Comparison of ENCODE assay signal across 21 mouse cellular contexts in genomic region chr10:83964838-83965237, GRCm38 (mm10).
DNase-seq lines count a peak whose midpoint lies in the region; ATAC-seq and TF ChIP-seq lines count a peak whose summit lies in the region.
"Had no signal": no experiment of that assay in that cellular context is flagged by ENCODE, and none has a peak within 500 bp of the region (broad histone marks: within the 10 kb centered on the region; RNA-seq: fewer than 3 reads in every experiment).

No protein-coding gene starts in this region.

- DNase-seq in hindbrain, postnatal 0 days (ENCODE audit: low spot score): no peak
- DNase-seq in neural tube, embryonic 10.5 days (ENCODE audit: extremely low spot score, low spot score): no peak
- DNase-seq in frontal cortex, adult 2 months (ENCODE audit: extremely low spot score in 1 of 2, low spot score in 1 of 2): no peak
- no peak for DNase-seq in testis, postnatal 10 days (ENCODE audit: low spot score)
- DNase-seq: adrenal gland, adult 8-10 months; cerebellum, adult 18-20 months; cerebellum, postnatal 14 days; kidney, adult 2 months; kidney, postnatal 36 days; liver, embryonic 13.5 days; lung, adult 2 months; lung, postnatal 14 days; right cerebral cortex, postnatal 25 days; spleen, adult 18-20 months had no signal

- no peaks in the 10 kb centered on the region for H3K27me3 ChIP-seq in hindbrain, embryonic 13.5 days
- no peaks in the 10 kb centered on the region for H3K27me3 ChIP-seq in hindbrain, postnatal 0 days (ENCODE audit: insufficient read depth, low read length)
- no peaks in the 10 kb centered on the region; the same call in 1 of the 2 replicates for H3K27me3 ChIP-seq in neural tube, embryonic 12.5 days (replicated peaks)
- H3K27me3 ChIP-seq in neural tube, embryonic 13.5 days: no peaks in the 10 kb centered on the region
- H3K27me3 ChIP-seq: embryonic facial prominence, embryonic 13.5 days; liver, embryonic 13.5 days had no signal

- 60% methylated on average over 5 of the region's 5 CpGs for WGBS in hindbrain, embryonic 13.5 days
- 49% methylated on average over 5 of the region's 5 CpGs for WGBS in hindbrain, postnatal 0 days
- WGBS in neural tube, embryonic 12.5 days: 51% methylated on average over 5 of the region's 5 CpGs
- WGBS in neural tube, embryonic 13.5 days: 38% methylated on average over 5 of the region's 5 CpGs

- peaks cover 19% of the 10 kb centered on the region for H3K4me1 ChIP-seq in hindbrain, embryonic 13.5 days (replicated peaks)
- H3K4me1 ChIP-seq in hindbrain, postnatal 0 days (ENCODE audit: insufficient read depth, low read length): no peaks in the 10 kb centered on the region
- H3K4me1 ChIP-seq in neural tube, embryonic 12.5 days: peaks cover 25% of the 10 kb centered on the region
- H3K4me1 ChIP-seq in neural tube, embryonic 13.5 days (replicated peaks): peaks cover 26% of the 10 kb centered on the region

- H3K27ac ChIP-seq in hindbrain, embryonic 13.5 days: 0 out of 2 replicates have a peak overlapping the region, but pooled peaks have one; percentile 9
- no peak overlapping the region for H3K27ac ChIP-seq in hindbrain, postnatal 0 days
- no peak overlapping the region for H3K27ac ChIP-seq in neural tube, embryonic 12.5 days
- peak overlapping the region; percentile 67 for H3K27ac ChIP-seq in neural tube, embryonic 13.5 days (replicated peaks)
- H3K27ac ChIP-seq: embryonic facial prominence, embryonic 13.5 days; liver, embryonic 13.5 days had no signal

- no peaks in the 10 kb centered on the region for H3K36me3 ChIP-seq in hindbrain, embryonic 13.5 days
- no peaks in the 10 kb centered on the region for H3K36me3 ChIP-seq in hindbrain, postnatal 0 days (ENCODE audit: insufficient read depth, low read length)
- no peaks in the 10 kb centered on the region for H3K36me3 ChIP-seq in neural tube, embryonic 12.5 days
- H3K36me3 ChIP-seq in neural tube, embryonic 13.5 days: no peaks in the 10 kb centered on the region
- H3K36me3 ChIP-seq: embryonic facial prominence, embryonic 13.5 days; liver, embryonic 13.5 days had no signal

- H3K4me2 ChIP-seq in hindbrain, embryonic 13.5 days: no peak overlapping the region
- H3K4me2 ChIP-seq in hindbrain, postnatal 0 days (ENCODE audit: low read depth, low read length): no peak overlapping the region
- peak overlapping the region; percentile 20; the same call in 1 of the 2 replicates for H3K4me2 ChIP-seq in neural tube, embryonic 12.5 days (replicated peaks)
- no peak overlapping the region for H3K4me2 ChIP-seq in neural tube, embryonic 13.5 days
- H3K4me2 ChIP-seq: embryonic facial prominence, embryonic 13.5 days; heart, embryonic 11.5 days; liver, embryonic 13.5 days had no signal

- H3K9ac ChIP-seq in hindbrain, embryonic 13.5 days: no peak overlapping the region
- H3K9ac ChIP-seq in hindbrain, postnatal 0 days (replicated peaks; ENCODE audit: low read length): no peak overlapping the region
- H3K9ac ChIP-seq in neural tube, embryonic 12.5 days: no peak overlapping the region
- H3K9ac ChIP-seq in neural tube, embryonic 13.5 days: no peak overlapping the region
- H3K9ac ChIP-seq: embryonic facial prominence, embryonic 13.5 days; liver, embryonic 13.5 days had no signal

- H3K9me3 ChIP-seq in hindbrain, embryonic 13.5 days: no peaks in the 10 kb centered on the region
- no peaks in the 10 kb centered on the region for H3K9me3 ChIP-seq in hindbrain, postnatal 0 days (ENCODE audit: low read length)
- H3K9me3 ChIP-seq in neural tube, embryonic 12.5 days: no peaks in the 10 kb centered on the region
- H3K9me3 ChIP-seq in neural tube, embryonic 13.5 days: no peaks in the 10 kb centered on the region
- H3K9me3 ChIP-seq: liver, embryonic 13.5 days had no signal

- no peak for ATAC-seq in hindbrain, embryonic 13.5 days (ENCODE audit: low FRiP score)
- no peak for ATAC-seq in hindbrain, postnatal 0 days
- ATAC-seq in neural tube, embryonic 12.5 days (ENCODE audit: low FRiP score, low read depth): no peak; the same call in 1 of the 2 replicates
- ATAC-seq in neural tube, embryonic 13.5 days (ENCODE audit: low read depth): peak; percentile 57; the same call in 1 of the 2 replicates
- ATAC-seq: inflammation-experienced regulatory T-cells, adult 6 months had no signal

- no peak overlapping the region for H3K4me3 ChIP-seq in hindbrain, embryonic 13.5 days
- H3K4me3 ChIP-seq in hindbrain, postnatal 0 days (ENCODE audit: low read length): no peak overlapping the region
- no peak overlapping the region for H3K4me3 ChIP-seq in neural tube, embryonic 12.5 days
- no peak overlapping the region for H3K4me3 ChIP-seq in neural tube, embryonic 13.5 days
- H3K4me3 ChIP-seq: embryonic facial prominence, embryonic 13.5 days; erythroblast, embryonic 14.5 days; liver, embryonic 13.5 days had no signal

- no peak for TF ChIP-seq CTCF in hindbrain, postnatal 0 days (IDR thresholded peaks at IDR 0.05; ENCODE audit: low read depth)

Comparison
In these comparisons a context has a peak if more than half of its experiments do, and no peak if none do; other contexts are left out.
1. H3K27ac ChIP-seq: peak in hindbrain, embryonic 13.5 days (single experiment) and neural tube, embryonic 13.5 days (single experiment); none in hindbrain, postnatal 0 days (single experiment) and neural tube, embryonic 12.5 days (single experiment).